Mouse (Mus musculus) cerebellum, adult 8-10 months (tissue): ENCODE data around the gene Minpp1.

Experiments
- DNase-seq: peaks from one replicate; pipeline ENCODE4 v3.0.0; 2022

Gene Minpp1

GRCm38 (mm10) chr19:32490976-32491375 lies 5.4 kb downstream of the Minpp1 start:
- DNase-seq = no peak

- DNase-seq = no peak
Measured at GRCm38 (mm10) chr19:32492339-32492738, 6.8 kb downstream of the Minpp1 start.

DNA sequence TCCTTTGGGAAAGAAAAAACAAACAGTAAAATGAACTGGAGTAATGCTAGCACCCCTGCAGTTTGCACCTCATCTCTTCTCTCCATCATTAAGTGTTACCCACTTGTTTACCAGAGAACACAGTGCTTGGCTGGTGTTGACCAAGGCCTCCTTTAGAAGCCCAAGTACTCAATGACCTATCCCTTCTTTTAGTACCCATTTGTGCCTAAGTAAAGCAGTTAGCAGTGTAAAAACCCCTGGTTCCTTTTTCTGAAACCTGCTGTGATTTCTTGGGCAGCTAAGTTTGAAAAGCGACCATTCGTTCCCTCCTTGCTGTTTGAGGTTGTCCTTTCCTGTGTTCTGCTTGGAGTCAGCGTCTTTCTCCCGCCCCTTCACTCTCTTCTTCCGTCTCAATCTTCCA lies 7.4 kb downstream of the Minpp1 start:
- no peak for DNase-seq

GRCm38 (mm10) chr19:32493471-32493870 lies 7.9 kb downstream of the Minpp1 start:
- DNase-seq = no peak

DNA sequence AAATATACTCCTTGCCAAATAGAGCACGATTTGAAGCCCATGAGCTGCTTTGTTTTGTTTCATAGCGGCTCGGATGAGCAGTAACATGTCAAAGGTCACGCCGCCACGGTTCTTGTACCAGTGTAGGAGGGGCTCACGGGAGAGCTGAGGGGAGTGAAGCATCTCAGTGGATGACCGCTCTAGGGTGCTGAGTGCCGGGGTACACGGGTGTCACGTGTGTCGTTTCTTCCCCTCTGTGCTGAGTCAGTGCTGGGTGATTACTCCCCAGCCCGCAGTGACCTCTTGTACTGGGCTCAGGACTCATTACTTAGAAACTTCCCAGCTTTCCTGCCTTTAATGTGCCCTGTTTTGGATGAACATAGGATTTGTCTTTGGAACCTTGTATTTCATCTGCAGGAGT lies 9.0 kb downstream of the Minpp1 start:
- DNase-seq = no peak

- DNase-seq = no peak
Measured at GRCm38 (mm10) chr19:32495034-32495433, 9.5 kb downstream of the Minpp1 start.

DNA sequence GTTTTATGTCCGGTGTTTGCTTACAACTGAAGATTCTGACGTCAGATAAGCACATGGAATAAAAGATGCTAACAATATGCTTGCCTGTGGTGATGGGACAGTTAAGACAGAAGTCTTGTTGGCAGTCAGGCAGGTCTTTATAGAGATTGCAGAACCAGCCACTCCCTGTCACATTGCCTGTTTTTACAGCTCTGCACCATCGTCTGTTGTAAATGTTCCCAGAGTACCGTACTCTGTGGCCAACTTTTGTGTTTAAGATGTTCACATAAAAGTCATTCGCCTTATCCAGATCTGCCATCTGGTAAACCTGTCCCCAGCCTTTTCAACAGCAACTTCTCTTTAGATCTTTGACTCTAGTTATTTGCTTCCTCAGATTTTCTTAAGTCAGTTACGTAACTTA lies 11.8 kb downstream of the Minpp1 start:
- DNase-seq = no peak

DNA sequence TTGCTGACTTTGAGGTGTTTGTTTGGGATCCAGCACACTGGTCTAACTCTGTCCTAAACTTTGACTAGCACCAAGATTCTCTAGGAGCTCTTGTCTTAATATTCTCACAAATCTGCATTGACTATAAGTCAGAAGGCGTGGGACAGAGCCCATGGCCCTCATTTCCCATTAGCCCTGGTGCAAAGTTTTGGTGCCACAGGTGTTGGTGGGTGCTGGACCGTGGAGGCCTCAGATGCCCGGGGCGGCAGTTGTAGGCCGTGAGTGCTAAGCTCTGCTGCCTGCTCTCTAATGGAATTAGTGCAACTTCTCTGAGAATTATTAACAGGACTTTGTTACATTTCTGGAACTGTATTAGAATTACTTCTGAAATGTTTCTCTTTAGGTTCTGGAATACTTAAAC lies 12.4 kb downstream of the Minpp1 start:
- DNase-seq = no peak

DNA sequence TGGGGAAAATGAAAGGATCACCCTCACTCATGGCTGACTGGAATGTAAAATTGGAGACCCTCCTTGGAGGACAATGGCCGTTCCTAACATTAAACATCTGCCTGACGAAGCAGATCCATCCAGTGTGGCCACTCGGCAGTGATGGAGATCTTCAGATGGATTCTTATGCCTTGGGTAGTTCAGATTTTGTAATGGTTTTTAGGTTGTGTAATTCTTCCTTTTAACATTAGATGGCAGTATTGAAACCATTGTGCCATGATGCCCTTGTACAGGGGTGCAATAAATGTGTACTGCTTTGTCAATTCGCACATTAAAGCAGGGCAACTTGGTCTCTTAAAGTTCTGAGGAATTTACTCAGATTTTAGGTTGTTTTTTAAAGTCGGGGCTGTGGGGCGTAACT lies 15.8 kb downstream of the Minpp1 start:
- no peak for DNase-seq

GRCm38 (mm10) chr19:32506081-32506480 lies 20.5 kb downstream of the Minpp1 start:
- no peak for DNase-seq

- DNase-seq = no peak
Measured at GRCm38 (mm10) chr19:32506514-32506913, 20.9 kb downstream of the Minpp1 start.

GRCm38 (mm10) chr19:32507100-32507499 lies 21.5 kb downstream of the Minpp1 start:
- no peak for DNase-seq

DNA sequence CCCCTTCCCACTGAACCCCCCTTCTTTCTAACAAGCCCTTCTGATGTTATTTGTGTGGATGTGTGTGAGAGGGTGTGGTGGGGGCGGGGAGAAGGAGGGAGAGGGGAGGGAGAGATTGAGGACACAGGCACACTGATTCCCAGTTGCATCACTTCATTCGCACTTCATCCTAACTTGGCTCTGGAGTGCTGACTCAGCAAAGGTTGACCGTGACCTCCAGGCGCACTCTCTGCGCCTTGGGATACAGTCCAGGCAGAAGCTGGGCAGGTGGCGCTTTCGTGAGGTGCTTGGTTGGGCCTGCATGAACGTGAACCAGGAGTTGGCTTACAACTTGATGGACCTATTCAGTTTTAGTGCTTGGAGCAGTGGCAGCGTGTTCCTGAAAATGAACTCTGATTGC lies 22.0 kb downstream of the Minpp1 start:
- DNase-seq = no peak

GRCm38 (mm10) chr19:32510267-32510666 lies 24.7 kb downstream of the Minpp1 start:
- no peak for DNase-seq

DNA sequence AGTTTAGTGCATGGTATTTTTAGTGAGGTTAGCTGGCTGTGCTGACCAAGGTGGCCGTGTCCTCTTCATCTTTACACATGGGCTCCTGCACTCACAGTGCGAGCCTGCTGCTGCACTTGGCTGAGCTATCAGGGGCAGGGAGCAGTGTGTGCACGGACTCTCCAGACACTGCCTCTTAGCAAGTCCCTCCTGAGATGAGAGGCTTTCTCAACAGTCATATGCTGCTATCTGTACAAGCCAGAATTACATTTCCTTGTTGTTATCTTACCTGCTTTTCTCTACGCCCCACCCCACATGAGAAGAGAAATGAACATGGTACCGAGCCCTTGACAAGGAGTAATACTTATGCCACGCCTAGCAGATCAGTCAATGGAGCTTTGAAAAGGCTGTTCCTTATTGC lies 25.4 kb downstream of the Minpp1 start:
- no peak for DNase-seq

- no peak for DNase-seq
Measured at GRCm38 (mm10) chr19:32512518-32512917, 26.9 kb downstream of the Minpp1 start.

DNA sequence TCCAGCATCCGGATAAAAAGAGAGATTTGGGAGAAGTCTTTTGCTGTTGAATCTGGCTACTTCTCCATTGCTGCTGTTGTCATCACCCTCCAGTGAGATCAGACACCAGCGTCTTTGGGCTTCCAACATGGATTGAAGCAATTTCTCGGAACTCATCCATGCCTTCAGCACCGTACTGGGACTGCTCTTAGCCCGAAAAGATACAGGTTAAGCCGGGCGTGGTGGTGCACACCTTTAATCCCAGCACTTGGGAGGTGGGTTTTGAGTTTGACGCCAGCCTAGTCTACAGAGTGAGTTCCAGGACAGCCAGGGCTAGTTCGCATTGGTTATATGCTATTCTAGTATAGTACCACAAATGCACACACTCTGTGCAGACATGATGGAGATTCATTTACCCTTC lies 31.0 kb downstream of the Minpp1 start:
- no peak for DNase-seq

DNA sequence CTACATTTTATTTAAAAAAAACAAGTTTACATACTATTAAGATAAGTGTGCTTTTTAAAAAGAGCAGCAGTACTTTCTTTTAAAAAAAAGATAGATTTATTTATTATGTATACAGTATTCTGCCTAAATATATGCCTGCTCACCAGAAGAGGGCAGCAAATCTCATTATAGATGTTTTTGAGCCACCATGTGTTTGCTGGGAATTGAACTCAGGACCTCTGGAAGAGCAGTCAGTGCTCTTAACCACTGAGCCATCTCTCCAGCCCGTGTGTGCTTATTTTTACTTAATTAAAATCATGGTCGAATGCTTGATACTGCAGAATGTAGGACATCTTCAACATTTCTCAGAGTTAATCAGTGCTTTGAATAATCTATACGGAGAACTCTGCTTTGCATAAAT lies 35.9 kb downstream of the Minpp1 start:
- DNase-seq = no peak

GRCm38 (mm10) chr19:32522247-32522646 lies 36.7 kb downstream of the Minpp1 start:
- no peak for DNase-seq

DNA sequence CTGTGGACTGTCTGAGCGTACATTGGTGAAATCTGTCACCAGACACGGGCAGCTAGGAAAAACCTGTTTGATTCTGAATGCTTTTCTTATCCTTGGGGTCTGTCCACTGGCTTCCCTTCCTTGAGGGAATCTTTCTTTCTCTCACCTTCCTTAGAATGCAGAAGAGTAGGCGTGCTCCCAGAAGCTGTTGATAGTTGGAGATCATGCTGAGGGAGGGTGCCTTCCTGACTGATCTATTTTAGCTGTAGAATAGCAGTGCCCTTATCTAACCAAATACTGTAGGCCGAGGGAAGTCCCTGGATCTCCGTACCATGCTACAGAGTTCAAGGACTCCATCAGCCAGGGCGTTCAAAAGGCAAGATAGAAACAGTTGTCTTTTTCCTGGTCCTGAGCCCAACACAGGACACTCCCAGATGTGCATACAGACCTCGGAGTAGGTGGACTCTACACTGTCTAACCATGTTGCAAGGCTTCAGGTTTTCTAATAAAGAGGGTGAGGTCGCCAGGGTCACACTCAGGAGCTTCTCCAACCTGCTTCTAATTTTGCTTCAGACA lies 37.3 kb downstream of the Minpp1 start:
- no peak for DNase-seq

- DNase-seq = no peak
Measured at GRCm38 (mm10) chr19:32523769-32524515, 38.4 kb downstream of the Minpp1 start.

DNA sequence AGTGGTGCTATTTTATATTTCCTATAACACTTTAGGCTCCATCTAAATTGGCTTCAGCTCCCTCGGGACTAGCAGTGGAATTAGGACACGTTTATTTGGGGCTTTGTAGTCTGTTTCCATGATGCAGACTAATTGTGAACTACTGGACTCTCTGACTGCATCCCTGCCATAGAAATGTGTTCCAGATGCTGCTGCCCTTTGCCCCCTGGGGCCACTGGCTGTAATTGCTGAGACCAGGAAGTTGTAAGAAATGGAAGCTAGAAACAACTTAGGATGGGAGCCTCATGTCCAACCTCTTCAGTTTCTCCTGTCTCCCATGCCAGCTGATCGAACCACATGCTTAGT lies 38.9 kb downstream of the Minpp1 start:
- DNase-seq = no peak

- no peak for DNase-seq
Measured at GRCm38 (mm10) chr19:32527139-32527538, 41.6 kb downstream of the Minpp1 start.

DNA sequence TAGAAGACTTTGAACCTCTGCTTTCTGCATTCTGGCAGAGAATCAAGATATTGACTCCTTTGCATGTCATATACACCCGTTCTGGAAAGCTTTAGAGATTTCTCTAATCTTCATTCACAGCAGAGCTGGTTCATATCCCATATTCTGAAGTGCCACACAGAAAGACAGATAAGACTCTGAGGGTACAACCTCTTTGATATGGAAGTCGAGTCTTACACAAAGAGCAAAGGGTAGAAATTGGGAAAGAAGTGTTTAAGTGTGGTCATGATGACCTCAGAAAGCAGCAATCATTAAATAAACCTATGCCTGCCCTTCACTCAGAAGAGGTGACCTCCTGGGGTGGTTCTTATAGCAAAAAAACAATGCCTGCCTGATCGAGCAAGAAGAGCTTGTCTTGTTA lies 43.2 kb downstream of the Minpp1 start:
- no peak for DNase-seq

DNA sequence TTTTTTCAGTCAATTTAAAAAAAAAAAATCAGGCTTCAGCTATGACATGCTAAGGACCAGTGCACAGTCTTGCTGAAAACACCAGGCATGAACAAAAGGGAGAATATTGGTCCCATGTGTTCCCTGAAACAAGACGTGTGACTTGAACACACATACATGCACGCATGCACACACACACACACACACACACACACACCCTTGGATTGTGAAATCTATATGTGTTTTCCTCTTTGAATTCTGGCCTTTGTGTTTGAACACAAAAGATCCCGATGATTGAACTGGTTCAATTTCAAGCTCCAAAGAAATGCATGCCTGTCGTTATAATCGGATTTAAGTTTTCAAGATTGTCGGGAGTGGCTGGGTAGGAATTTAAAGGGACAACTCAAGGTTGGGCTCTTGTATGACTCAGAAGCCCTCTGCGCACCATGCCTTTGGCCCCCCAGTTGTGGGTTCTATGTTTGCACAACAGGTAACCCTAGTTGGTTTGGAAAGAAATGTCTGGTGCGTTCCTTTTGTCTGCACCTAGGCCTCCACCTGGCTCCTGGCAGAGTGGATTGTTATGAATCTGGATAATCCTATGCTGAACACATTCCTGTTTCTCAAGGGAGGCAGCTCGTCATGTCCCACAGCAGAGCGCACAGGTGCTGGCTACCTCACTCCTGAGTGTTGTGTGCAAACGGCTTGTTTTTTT lies 43.8 kb downstream of the Minpp1 start:
- no peak for DNase-seq
